Mouse (Mus musculus) erythroid progenitor cell, adult 5-6 weeks (primary cell): ENCODE data around the gene Vapa. TPM values are rescaled to one million over a fixed set of nuclear protein-coding genes. Genes with fewer than 3 reads are reported as not detected.
A peak's percentile ranks its signal among the peaks of the same experiment; 100 is the strongest.

ENCODE experiments used
- ATAC-seq: replicated peaks from 2 replicates; pipeline ENCODE4 v1.8.0; 2016; ENCODE audit warnings: moderate number of reproducible peaks, mild to moderate bottlenecking, moderate TSS enrichment, inconsistent platforms; ENCODE audit not compliant: poor library complexity, low FRiP score, severe bottlenecking
- total RNA-seq, 2 experiments: library from RNA; stranded (forward) in 1 of 2; stranded (reverse) in 1 of 2; fragments of 150-400 nt in 1 of 2; fragments of 186-747, 209-891 nt in 1 of 2; gene quantifications; 2 replicates each; pipeline versions ENCODE4 v1.2.3 to v1.2.4; 2015 to 2017; ENCODE audit warnings: low replicate concordance in 2 of 2

Gene Vapa
- total RNA-seq (2015; ENCODE audit: low replicate concordance) (39.3 and 51.6 TPM in 2 replicates), total RNA-seq (2017; ENCODE audit: low replicate concordance) (30.6 and 32.3 TPM in 2 replicates)

- peak; percentile 90 for ATAC-seq
Measured at GRCm38 (mm10) chr17:65613463-65614412, at the start of gene Vapa. Gene Vapa (minus strand): TSS chr17:65613555.

DNA sequence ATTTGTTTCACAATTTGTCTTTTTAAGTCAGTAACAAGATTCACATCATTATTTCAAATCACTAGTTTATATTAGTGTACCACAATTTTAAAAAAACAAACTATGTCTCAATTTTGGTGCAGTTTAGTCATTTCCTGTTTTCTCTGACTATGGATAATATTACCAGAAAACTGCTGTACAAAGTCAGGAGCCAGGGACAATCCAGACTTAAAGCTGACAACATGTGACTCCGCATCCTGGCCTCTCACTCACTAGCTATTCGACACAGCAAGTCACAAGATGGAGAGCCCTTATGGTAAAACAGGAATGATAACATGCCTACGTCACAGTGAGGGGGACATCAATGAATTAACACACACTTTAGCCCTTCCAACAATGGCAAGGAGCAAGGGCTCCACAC lies 49.3 kb upstream of the Vapa start:
- ATAC-seq, result peak; percentile 9; the same call in 1 of the 2 replicates

DNA sequence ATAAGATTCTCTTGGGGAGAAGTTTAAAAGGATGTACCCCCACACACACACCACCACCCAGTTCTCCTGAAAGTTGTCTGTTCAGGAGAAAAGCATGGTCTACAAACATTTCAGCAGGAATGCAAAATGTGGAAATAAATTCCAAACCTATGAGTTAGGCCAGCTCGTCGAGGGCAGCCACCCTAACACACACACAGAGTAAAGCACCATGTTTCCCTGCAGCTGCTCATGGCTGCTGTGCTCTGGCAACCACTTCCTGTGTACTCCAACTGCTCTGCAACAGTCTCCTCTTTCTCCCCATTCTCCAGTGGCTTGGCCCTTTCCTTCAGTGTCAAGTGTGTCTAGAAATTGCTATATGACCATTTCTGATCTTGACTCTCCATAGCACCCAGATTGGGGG lies 45.1 kb upstream of the Vapa start:
- ATAC-seq, result no peak

- no peak for ATAC-seq
Measured at GRCm38 (mm10) chr17:65657958-65658357, 44.6 kb upstream of the Vapa start.

- ATAC-seq, result 0 out of 2 replicates have a peak, but pooled peaks have one; percentile 11
Measured at GRCm38 (mm10) chr17:65656731-65657130, 43.4 kb upstream of the Vapa start.

DNA sequence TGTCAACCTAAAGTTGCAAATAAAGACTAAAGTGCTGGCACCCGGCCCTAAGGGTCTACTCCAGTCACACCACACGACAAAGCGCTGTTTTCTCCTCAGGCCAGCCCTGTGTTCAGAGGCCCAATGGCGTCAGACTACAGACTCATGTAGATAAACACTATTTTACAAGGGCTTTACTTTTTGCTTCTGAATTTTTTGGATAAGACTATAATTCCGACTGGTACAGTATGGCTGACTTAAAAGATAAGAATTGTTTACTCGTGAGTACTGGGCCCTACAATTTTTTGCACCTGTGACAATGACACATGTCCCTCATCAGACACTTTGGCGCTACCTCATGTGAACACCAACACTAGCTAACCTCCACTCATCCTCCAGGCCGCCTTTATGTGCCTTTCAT lies 42.7 kb upstream of the Vapa start:
- ATAC-seq, result peak; percentile 56; the same call in 1 of the 2 replicates

DNA sequence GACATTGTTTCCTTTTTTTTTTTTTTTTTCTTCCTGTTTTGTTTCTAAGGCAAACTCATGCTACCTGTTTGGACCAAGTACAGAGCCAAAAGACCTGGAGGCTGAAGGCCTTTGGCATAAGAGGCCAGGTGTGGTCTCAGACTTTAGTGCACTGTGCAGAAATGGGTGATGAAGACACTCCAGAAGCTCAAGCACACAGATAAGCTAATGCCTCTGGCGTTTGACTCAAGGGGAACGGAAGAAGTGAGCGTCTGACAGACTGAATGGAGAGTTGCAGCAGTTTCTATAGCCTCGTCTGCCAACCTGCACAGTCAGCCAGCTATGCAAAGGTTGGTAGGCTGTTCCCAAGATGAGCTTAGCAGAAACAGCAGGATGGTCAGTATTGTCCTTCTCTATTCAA lies 42.3 kb upstream of the Vapa start:
- ATAC-seq, result no peak

- ATAC-seq, result no peak
Measured at GRCm38 (mm10) chr17:65650598-65650997, 37.2 kb upstream of the Vapa start.

DNA sequence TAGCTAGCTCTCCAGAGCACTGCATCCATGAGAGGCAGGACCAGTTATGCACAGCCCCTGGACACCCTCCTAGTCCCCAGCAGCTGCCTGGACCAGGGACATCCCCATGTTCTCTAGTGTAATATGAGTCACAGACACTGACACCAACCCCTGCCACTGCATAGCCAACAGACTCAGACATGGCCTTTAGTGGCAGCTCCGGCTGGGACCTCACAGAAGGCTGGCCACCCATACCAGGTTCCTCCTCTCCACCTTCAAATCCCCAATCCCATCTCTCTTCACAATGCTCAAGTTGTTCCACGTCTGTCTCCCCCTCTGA lies 35.8 kb upstream of the Vapa start:
- no peak for ATAC-seq

- no peak for ATAC-seq
Measured at GRCm38 (mm10) chr17:65648371-65649174, 35.2 kb upstream of the Vapa start.

GRCm38 (mm10) chr17:65647961-65648360 lies 34.6 kb upstream of the Vapa start:
- ATAC-seq, result no peak

GRCm38 (mm10) chr17:65647226-65647625 lies 33.9 kb upstream of the Vapa start:
- no peak for ATAC-seq

GRCm38 (mm10) chr17:65643579-65643978 lies 30.2 kb upstream of the Vapa start:
- no peak for ATAC-seq

DNA sequence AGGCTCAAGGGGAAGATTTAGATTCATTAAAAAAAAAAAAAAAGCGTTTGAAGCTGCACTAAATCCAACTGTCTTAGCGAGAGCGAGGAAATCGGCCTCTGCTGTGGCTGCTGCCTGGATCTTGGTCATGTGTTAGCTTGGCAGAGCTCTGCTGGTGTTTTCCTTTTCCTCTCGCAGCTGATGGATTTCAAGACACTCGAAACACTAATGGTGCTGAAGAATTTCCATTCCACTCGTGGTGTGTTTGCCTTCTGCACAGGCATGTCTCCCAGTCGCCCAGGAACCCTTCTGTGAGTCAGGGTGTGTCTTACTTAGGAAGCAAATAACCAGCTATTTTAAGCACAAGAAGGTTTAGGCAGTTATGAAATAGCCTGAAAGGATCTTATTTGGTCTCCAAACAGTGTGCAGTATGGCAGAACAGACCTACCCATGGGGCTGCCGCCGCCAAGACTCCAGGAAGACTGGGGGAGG lies 29.7 kb upstream of the Vapa start:
- no peak for ATAC-seq

- ATAC-seq, result no peak
Measured at GRCm38 (mm10) chr17:65642578-65642991, 29.2 kb upstream of the Vapa start.

DNA sequence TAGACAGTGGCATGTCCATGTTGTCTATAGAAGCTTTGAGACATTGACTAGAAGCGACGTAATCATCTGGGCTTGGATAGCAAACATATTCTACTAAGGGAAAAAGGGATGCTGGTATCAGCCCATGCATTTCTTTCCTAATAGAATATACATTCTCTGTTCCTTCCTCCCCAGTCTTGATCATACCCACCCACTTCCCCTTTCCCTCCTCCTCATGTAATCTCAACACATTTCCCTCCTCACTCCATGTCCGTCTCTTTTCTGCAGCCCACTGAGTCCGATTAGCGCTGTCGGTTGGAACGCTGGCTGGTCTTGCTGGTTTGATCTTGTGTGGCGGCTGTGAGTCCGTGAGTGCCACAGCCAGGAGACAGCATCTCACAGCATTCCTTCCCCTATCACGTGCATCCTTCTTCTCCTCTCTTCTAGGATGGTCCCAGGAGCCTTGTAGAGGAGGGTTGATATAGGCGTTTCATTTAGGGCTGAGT lies 28.4 kb upstream of the Vapa start, which contains the start of gene Txndc2:
Txndc2 (minus strand) TSS at position 435 of the 485 bp plus-strand sequence.
- no peak for ATAC-seq

- no peak for ATAC-seq
Measured at GRCm38 (mm10) chr17:65639144-65639543, 25.8 kb upstream of the Vapa start.

DNA sequence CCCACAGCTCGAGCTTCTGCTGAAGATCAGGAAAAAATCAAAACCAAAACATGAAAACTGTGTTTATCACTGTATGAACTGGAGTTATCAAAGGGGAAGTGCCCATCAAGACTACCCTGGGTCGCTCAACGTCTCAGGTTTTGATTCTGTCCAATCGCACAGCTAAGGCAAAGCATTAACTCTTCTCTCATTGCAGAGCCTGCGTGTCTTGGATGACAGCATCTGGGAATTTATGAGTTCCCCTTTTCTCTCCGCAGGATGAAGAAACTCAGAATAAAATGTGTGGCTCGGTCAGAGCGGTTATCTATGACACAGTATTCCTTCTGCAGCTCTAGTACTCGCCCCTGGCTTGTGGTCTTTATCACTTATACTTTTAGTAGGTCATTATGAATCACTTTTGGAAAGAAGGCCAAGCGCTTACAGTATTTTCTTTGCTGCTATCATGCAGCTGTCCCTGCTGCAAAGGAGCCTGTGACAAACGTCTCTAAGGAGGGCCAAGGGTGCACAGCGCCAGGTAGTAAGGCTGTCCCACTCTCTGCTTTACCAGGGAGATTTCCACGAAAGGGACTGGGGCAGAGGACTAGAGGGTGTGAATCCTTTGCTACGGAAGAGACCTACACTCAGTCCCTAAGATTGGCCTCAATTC lies 22.5 kb upstream of the Vapa start:
- no peak for ATAC-seq

GRCm38 (mm10) chr17:65629943-65630342 lies 16.6 kb upstream of the Vapa start:
- no peak for ATAC-seq
